Mouse (Mus musculus) cerebellum, postnatal 36 days (tissue): Measurements from ENCODE around the gene Med13.

Experiments
- DNase-seq, 2 experiments: peaks; one replicate each; pipeline ENCODE4 v3.0.0; 2021 to 2022; ENCODE audit warnings: mixed read lengths in 2 of 2

The Med13 gene

DNA sequence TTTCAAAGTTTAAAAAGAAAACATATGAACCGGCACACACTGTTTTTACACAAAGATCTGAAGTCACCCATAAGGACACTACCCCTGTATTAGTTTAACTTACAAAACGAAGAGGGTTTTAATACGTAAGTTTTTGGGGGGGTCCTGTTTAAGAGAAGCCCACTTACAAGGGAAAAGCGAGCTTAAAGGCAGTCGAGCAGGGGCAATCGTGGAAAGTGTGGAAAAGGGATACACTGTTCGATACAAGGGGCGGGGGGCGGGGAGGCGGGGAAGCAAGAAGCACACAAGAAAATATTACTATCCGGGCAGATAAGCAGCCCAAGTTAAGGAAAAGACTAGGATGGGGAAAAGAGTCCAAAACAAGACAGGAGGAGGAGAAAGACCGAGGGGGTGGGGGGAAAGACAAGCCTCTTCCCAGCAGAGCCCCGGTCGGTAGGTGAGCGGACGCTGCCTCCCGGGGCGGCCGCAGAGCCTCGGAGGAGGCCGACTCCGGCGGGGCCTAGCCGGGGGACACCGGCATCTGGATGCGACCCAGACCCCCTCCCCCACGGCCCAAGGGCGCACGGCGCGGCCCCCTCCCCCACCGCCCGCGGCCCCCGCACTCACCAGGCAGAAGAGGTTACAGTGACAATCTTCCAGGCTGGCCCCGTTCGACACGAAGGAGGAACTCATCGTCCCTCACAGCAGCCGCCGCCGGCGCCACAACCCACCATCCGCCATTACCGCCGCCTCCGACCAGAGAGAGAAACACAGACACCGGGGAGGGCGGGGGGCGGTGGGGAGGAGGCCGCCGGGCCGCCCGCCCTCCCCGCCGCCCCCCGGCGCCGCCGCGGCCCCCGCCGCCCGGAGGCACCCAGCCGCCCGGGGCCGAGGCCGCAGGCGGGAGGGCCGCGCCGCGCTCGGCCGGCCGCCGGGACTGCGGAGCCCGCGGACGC, at the start of gene Med13:
Med13 (minus strand) TSS at position 749 of the 935 bp plus-strand sequence.
- DNase-seq = peak; percentile 45 to 49

DNA sequence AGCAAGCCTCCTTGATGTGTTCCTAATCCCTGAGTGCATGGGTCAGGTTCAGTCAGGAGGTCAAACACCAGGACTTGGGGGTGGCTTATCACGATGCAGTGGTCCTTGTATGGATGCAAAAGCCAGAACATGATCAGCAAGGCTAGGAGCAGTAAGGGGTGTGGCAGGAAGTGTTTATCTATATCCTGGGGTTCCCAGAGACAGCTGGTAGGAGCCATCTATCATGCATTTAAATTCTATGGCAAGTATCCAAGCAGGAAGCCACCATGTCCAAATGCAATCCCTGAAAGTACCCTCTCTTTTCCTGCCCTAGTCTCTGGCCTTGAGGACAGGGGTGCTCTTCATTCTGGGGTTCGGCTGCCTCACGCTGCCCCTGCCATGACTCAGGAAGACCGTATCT, 47.2 kb upstream of the Med13 start:
- no peak for DNase-seq

DNA sequence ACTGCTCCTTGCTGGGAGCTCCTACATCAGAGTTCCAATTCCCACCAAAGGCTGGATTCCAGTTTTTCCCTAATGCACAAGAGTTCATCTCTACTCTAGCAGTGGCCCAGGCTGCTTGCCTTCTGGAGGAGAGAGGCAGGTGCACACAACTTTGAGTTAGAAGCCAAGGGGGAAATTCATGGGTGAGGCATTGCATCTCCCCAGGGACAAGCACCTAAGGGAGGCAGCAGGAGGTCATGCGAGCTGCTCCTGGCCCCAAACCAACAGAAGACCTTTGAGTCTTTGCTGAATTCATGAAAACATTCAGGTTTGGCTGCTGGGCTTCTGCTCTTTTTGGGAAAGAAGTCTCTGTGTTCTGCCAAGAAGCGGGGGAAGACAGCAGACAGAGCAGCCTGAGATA, 46.4 kb upstream of the Med13 start:
- DNase-seq = no peak

DNA sequence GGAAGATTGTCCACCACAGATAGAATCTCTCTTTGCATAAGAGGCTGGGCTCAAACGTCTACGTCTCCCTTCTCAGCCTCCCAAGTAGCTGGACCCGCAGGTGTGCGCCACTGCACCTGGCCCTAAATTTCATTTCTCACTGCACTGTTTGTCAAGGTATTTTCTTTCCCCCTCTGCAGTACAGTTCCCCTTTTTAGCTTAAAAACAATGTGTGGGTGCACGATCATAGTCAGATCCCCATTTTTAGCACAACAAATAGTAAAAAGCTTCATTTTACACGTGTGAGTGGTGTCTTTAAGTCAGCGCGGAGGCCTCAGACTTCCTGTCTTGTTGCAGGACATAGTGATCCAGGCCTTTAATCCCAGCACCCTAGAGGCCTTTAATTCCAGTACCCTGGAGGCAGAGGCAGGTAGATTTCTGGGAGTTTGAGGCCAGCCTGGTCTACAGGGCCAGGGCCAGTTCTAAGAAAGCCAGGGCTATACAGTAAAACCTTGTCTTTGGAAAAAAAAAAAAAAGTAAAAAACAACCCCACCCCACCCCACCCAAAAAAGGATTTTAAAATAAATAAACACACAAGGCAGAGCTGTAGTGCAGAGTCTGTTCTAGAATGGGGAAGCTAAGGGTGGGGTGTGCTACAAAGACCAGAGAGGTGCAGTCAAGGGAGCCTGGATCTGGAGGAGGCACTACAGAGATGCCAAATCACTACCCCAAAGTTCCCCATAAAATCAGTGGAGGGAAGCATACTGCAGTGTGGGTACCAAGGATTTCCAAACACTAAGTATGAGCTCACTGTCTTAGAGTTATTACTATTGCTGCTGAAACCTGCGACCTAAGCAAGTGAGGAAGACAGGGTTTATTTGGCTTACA, 42.1 kb upstream of the Med13 start:
- no peak for DNase-seq

DNA sequence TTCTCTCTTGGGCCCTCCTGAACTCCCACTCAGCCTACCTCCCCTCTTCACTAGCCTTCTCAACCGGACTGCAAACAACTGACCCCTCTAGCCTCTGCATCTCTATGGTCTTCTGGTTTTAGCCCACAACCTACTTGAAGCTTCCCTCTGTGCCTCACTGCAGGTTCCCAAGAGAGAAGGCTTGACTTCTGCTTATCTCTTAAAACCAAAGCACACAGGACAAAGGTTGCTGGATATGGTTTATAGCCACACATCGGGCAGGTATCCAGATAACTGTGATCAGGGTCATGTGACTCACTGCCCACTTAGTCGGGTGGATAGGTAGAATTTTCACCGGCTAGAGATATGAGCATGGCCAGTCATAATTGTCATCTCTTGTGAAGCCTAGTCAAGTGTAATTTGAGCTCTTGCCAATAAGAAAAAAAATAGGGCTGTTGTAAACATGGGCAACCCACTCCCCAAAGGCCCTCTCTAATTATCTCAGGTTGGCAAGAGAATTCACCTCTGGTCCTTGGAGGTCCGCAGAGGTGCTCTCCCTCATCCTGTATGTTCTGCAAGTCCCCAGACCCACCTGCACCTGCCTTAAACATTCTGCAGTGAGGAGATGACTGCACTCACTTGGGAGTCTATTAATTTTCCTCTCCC, 39.7 kb upstream of the Med13 start:
- no peak for DNase-seq

DNA sequence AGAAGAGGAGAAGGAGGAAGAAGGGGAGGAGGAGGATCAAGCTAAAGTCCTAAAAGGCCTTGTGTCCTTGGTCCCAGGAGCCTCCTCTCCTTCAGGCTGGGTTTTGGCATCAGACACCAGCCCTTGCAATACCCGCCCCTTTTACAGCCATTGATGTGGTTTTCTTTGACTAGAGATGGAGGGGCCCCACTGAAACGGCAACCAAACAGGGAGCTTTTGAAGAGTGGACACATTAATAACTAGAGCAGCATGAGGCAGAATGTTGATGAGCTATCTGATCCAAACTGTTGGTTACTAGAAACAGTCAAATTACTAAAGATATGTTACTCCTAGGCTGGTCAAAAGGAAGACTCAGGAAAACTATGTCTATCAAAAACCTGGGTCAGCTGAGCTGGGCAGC, 39.1 kb upstream of the Med13 start:
- DNase-seq = no peak

DNA sequence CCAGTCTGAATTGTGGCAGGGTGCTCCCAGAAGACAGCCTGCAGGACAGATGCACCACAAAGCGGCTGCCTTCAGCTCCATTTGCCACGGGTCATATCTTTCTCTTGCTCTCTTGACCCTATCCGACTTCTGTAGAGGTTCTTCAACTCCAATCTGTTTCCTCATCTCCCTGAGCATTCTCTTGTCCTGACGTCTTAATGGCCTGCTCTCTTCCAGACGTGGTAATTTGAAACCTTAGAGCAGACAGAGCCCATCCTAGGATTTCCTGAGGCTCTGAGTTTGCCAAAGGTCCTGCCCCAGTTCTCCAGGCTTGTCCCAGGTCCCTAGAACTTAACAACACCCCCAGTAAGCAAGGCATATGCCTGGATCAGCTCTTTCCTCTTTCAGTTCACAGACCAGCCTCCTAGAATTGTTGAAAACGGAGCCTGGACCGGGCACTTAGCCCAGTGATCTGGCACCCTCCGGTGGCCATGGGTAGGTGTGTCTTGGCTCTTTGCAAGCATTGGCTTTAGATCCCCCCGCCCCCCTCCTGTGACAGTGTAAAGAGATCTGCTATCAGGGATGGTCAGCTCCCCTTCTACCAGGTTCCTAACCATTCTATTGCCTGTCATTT, 38.2 kb upstream of the Med13 start:
- DNase-seq = peak; percentile 55 to 68

DNA sequence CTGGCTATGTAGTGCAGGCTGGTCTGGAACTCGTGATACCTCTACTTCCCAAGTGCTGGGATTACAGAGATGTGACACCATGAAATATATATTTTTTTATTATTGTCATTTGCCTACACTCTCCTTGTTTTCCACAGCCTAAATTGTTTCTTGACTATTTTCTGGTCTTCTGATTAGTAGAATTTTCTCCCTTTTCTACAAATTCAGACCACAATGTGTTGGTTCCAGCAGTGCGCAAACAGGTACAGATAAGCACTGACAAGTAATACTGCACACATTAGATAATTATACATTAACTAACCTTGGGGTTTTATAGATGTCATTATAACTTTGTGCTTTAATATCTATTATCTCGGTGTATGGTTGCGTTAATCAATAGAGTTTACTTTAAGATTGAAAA, 37.7 kb upstream of the Med13 start:
- no peak for DNase-seq

DNA sequence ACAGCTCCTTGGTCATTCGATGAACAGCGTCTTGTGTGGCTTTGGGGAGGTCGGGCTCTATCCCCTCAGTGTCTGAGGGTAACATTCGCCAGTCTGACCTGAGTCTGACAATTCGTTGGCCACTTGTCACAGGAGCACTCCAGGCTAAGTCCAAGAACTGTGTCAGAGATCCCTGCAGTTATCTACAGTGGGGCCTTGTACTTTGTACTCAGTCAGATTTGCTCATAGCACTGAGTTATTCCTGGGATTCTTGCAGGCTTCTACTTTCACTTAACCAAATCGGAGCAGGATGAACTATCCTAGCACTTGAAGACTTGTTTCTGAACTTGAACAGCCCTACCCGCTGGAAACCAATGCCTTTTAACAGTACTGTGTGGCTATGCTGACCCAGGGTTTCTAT, 34.3 kb upstream of the Med13 start:
- DNase-seq = no peak

DNA sequence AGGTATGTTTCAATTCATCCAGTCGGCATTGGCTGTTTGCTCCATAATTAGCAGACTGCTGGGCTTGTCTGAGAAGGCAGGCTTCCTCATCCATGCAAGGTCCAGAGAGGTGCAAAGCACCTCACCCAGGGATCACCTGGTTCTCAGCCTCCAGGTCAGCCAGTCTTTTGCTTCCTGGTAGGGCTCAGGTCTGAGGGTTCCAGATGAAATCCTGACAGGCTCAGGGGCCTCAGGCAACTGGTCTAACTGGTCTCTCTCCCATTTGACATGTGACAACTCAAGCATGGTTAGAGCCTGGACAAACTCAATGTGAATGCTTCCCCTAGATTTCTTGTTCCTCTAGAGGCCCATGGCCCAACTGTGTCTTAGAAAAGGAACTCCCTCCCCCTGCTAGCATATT, 32.9 kb upstream of the Med13 start:
- no peak for DNase-seq

DNA sequence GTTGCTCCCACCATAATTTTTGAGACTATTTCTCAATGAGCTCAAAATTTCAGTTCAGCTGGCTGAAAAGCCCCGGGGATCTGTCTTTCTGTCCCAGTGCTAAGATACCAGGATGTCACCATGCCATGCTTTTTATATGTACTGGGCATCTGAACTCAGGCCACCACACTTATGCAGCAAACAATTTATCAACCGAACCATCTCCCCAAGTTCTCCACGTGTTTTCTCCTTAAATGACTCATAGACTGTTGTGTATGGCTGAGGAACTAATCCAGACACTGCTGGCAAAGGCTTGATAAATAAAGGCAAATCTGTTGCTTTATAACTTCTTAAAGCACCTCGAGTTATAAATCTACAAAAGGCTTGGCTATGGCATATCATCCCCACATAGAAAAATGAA, 32.1 kb upstream of the Med13 start:
- no peak for DNase-seq

DNA sequence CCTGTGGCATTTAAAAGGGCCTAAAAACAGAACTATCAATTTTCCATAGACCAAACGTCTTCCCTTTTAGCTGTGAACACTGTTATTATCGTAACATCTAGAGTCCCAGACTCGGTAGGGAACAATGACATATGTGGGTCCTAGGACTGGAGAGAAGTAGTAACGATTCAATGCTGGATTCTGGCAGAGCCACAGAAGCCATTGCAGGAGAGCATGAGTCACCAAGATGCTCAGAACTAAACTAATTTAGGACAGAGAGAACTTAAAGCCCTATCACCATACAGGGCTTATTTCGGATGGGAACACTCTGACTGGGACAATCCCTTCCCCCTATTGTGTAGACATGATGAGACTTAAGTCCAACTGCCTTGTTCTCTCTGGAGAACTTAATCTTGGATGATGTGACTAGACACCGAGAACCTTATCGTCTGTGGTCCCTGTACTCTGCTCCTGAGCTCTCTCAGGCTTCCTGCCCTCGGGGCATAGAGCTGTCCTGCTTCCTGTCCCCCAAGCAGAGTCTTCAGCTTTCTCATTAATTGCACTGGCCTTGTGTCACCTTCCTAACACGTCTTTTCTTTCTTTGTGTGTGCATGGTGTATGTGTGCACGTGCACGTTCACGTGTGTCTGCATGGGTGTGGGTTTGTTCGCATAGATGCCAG, 31.5 kb upstream of the Med13 start:
- no peak for DNase-seq

DNA sequence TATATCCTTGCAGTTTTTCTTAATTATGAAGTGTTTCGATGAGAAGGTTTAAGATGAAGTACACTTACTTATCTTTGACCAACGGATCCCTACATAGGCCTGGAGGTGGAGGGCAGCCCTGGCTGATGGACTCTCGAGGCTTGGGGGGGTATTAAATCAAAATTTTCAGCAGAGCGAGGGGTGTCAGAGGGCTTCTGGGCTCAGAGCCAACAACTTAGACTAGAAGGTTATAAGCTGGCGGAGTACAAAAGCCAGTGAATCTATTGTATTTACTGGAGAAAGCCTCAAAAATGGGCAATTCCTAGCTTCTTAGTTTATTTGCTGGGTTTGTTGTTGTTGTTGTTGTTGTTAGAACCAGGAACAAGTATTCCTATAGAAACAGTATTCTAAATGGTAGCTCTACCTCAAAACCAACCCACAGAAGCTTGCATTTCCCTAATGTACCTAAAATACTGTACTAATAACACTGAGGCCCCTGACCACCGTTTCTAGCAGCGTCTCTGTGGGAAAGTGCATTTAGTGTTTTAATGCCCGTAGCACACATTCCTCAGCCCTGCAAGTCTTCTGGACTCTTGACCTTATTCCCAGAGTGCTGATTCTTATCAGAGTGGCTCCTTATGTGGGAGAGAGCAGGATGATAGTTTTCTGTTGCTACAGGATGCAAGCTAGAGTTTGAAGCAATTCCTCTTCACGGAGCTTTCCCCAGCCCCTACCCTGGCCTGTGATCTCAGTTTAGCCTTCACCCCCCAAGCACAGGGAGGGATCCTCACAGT, 29.9 kb upstream of the Med13 start:
- no peak for DNase-seq

DNA sequence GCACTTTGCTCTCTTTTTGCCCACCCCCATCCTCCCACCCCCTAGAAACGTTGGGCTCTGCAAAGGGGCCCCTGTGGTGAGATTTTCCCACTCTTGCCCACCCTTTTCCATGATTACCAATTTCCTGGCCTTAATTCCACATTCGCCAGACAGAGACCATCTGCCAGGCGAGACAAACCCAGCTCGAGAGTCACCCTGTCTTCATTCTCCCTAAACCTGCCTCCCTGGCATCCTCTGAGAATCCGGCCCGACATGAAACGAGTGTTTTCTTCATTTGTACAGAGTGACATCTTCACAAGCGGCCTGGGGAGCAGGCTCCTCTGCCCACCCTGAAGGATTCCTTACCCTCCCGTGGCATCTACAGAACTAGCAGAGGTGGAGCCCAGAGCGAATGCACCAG, 29.2 kb upstream of the Med13 start:
- peak; percentile 6 to 10 for DNase-seq

DNA sequence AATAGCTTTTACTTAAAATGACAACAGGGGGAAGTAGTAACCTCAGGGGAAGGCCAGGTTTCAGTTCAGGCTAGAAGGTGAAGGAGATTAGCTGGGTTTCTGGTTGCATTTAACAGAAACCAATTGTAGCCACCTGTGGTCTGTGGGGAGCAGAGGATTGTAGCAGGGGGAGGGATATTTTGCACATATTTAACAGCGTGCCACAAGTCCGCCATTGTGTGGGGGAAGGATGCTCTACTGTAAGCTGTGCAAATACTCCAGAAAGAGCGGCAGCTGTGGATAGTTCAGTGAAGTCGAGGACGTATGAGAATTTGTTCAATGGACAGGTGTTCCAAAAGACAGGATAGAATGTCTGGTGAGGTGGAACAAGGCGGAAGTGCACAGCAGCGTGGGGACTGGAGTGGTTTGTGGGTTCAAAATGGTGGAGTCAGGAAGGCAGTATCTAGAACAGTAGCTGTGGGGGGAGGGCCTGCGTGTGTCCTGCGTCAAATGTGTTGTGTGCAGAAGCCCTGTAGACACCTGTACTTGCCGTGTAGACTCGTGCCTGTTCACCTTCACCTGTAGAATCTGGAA, 28.4 kb upstream of the Med13 start:
- no peak for DNase-seq

DNA sequence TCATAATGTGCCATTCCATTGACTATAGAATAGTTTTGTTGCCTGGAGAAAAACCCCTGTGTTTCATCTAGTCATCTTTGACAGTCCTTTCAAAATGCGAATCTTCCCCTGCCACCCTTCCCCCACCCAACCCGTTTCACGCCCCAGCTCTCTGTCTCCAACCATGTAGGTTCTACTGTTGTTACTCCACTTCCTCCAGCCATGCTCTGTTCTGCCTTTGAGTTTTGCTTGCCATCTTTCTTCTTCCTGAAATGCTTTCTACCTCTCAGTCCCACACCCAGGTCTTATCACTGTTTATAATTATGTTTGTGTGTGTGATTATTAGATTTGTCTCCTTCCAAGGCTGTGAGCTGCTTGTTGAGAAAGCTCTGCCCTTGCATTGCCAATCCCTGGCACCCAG, 26.7 kb upstream of the Med13 start:
- DNase-seq = no peak

DNA sequence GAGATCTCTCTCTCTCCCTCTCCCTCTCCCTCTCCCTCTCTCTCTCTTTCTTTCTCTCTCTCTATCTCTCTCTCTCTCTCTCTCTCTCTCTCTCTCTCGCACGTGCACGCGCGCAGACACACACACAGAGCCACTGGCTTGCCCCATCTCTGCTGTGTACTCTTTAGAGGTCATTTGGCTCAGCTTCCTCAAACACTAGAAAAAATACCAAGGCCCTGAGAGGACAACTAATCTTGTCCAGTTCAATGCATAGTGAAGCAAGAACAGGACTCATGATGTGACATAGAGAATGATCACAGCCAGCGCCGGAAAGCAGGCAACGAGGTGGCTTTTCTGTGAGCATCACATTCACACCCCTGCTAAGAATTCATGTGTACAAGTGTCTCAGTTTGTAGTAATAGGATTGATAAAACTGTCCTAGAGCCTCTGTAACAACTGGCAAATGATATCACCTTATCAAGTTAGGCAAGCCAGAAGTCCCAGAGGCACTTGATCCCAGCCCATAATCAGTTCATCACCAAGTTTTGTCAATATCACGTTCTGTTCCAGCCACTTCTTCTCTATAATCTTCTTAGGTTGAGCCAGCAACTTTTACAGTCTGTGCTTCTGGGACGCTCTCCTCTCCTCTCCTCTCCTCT, 25.2 kb upstream of the Med13 start:
- no peak for DNase-seq

DNA sequence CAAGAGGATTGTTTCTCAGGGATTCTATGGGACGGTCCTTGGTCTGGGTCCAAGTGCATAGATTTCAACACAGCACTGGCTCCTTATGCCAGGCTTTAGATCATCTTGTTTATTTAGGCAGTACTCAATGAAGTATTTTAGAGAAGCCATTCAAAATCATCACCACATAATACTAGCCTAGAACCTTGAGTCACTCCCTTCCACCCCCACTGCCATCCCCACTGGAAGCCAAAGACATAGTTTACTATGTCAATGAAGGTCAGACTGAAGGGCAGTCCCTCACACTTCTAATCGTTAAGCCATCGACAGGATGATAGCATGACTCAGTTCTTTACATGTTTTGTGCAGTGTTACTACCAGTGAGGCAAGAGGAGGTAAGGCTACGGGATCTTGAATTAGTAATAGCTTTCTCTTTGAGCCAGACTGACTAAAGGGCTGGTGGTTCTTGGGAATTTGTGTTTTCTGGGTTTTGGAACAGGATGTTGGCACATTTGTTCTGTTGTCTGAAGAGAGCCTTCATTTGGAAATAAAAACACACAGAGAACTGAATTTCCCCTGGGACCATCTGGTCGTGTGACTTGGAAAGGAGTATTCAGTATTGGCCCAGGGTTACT, 24.2 kb upstream of the Med13 start:
- no peak for DNase-seq

DNA sequence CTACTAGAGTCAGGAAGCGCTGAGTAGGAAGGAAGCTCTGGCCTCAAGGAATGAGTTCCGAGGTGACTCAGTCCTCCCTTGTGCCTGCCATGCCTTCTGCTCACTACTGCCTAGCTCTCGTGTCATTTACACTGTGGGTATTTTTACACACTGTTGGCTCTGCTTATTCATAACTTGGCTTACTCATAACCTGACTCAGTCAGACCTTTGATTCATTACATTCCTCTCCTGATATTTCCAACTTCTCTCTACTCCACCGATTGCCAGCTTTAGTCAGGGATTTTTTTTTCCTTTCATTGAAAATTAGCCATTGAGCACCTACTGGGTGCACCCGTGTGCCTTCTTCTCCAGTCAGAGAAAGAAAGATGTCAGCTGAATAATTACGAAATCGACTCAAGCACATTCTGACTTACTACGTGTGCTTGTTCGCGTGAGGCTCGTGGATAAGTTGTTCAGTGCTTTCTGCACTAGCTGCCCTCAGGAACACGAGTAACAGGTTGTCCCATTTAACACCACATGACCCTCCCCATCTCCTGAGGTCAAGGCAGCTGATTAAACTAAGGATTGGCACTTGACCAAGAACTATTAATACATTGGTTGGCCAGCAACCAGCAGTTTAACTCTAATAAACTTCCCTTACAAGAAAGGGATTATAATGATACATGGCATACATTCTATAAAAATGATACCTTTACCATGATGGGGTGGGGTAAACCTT, 23.3 kb upstream of the Med13 start:
- no peak for DNase-seq

DNA sequence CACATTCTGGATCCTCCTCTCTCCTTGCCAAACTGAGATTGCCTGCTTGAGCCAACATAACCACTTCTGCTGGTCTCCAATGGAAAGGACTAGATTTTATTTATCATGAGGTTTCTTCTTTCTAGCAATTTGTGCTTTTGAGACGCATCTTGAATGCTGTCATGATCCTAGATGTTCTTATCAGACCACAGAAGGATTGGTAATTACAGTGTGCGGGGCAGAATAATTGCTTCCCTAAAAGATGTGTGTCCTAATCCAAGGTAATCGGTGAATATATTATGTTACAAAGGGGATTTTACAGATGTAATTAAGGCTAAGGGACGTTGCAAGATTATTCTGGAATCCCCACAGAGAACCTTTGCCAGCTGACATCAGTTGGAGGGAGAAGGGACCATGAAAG, 21.6 kb upstream of the Med13 start:
- no peak for DNase-seq
